Mouse (Mus musculus) c-Kit-positive CD71-negative TER-119-negative erythroid progenitor cells, embryonic 14.5 days (primary cell): Measurements from ENCODE around the gene Acot10.
"Not testable (repeated sequence)": the region's sequence is repeated elsewhere in the genome, so short reads cannot be mapped to it uniquely, and the experiment has no call there.

Experiments used
- DNase-seq: peaks from one replicate; pipeline ENCODE4 v3.0.0-alpha.2; 2013; ENCODE audit warnings: low read depth

Acot10 gene

DNA sequence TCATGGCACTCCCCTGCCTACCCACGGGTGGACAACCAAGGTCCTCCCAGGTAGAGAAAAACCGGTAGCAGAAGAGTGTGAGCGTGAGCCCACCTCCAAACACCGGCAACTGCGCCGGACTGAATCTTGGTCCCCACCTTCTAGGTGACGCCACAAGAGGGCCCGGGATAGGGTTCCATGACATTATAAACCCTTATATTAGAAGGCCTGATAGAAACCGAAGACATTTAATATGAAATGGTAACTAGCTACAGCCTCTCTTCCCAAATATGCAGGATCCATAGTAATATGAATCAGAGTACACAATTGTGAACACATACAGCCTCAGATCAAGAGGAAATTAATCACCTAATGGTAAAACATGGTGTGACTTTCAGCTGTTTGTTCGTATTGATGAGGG is at the start of gene Acot10:
Gene Acot10, minus strand, starts transcription at position 101 of the 400 bp plus-strand sequence.
- no peak for DNase-seq

GRCm38 (mm10) chr15:20711859-20712258 is 45.3 kb upstream of the Acot10 start:
- no peak for DNase-seq

- DNase-seq, result no peak
These were observed 29.7 kb upstream of the Acot10 start for GRCm38 (mm10) chr15:20696229-20696628.

DNA sequence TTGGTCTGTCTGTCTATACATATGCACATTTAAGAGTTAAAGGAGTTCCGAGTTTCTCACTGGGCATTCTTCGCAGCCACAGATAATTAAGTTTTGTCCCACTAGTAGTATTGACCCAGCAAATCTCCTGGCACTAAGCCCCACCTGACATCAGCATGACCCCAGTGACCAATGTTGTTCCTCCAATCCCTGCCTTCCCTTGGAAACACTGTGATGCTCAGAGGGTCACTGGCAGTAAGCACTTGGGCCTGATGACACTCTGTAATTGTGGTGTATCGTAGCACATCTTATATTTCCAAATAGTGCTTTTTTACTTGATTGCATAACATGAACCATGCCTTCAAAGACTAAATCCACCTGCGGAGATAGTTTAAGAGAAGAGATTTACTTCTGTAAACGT is 17.6 kb upstream of the Acot10 start:
- DNase-seq, result no peak

GRCm38 (mm10) chr15:20682719-20683118 is 16.2 kb upstream of the Acot10 start:
- DNase-seq, result no peak

- not testable (repeated sequence) for DNase-seq
These were observed 3.0 kb upstream of the Acot10 start for GRCm38 (mm10) chr15:20669507-20669906.

DNA sequence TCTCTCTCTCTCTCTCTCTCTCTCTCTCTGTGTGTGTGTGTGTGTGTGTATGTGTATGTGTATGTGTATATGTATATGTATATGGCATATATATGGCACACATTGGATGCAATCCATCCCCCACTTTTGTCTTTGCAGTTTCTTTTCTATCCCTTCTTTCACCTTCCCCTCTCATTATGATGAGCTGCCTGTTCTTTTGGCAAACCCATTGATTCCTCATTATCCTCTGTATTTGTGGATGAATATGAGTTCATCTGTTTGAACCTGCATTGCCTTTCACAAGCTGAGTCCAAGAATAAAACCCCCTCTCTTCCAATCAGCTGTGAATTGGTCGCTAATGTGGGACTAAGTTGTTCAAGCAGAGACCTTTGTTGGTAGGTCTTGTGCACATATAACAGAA is 1.4 kb upstream of the Acot10 start:
- no peak for DNase-seq

DNA sequence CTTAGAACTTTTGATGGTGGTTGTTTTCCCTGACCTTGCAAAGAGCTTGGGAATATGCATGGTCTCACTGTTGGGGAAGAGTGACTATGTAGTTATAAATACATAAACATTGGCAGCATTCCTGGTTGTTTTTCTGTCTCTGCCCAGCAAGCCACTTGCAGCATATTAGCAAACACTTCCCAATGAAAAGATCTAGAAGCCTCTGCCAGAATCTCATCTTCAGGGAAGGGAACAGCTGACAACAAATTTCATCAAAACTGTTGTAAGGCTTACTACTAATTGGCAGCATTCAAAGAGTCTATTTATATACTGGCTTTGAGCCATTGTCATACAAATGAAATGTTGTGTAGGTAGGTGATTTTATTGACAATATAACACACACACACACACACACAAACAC is 800 bp upstream of the Acot10 start:
- no peak for DNase-seq

- no peak for DNase-seq
These were observed 6.3 kb downstream of the Acot10 start for GRCm38 (mm10) chr15:20660221-20660620.

DNA sequence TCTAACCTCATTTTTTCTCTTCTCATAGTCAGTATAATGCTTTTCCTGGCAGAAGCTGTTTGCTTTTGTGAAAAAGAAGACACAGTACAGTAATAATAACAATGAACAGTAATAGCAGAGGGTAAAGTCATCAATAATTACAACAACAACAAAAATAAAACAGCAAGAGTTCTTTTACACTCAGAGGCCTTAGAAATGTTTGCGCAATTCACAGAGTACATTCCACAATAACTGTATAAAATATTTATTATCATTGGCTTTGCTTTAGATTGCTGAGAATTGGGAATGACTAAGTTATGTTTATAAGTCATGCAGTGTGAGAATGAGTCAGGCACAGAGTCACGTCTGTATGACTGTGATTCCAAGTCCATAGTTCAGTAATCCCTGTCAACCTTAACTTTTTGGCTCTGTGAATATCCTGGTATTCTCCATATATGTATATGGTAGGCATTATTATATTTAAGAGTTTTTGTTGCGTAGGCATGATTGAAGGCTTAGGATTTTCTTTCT is 23.6 kb downstream of the Acot10 start:
- no peak for DNase-seq

DNA sequence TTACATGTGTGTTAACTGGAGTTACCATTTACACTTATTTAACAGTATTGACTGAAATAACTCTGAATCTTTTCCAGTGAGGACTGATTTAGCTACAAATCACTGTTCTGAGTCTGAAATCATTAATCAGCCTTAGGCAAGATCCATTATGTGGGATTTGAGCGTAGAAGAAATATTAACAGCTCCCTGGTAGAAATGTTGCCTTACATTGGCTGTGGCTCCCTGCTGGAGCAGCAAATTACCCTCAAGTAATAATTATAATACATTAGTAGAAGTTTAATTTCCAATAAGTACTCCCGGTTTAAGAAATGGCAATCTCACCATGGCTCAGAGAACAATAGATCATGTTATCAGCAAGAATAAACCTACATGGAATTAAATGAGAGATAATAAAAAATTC is 27.4 kb downstream of the Acot10 start:
- DNase-seq, result no peak

DNA sequence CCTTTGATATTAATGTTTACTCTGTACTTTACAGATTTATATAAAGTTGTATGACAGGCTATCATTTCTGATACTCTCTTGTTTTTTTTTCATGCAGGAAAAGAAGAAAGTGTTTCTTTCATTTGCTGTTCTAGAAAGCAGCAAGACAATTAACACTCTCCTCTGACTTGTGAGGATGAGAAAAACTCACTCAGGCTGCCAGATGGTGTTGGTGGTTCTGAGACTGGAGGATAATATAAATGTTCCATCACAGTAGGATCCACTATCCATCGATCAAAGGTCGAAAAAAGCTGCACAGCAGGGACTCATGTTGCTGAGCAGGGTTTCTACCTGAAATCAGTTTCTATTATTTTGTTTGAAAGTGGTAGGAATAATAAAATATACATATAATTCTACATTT is 32.0 kb downstream of the Acot10 start:
- DNase-seq, result no peak
